Mouse (Mus musculus): ENCODE data around the gene Nup107. TPM values are rescaled to one million over a fixed set of nuclear protein-coding genes. Genes with fewer than 3 reads are reported as not detected.
A peak's percentile ranks its signal among the peaks of the same experiment; 100 is the strongest.
"Not testable (repeated sequence)": the region's sequence is repeated elsewhere in the genome, so short reads cannot be mapped to it uniquely, and the experiment has no call there.

Gene Nup107
- polyA plus RNA-seq, 1 experiment from 2014 or later = 30.0 TPM

GRCm38 (mm10) chr10:117746297-117746883 is 46.1 kb downstream of the Nup107 start, which contains the start of gene Slc35e3:
Gene Slc35e3 (minus strand): TSS chr10:117746365.
- H3K36me3 ChIP-seq (ENCODE audit: control insufficient read depth, insufficient read depth) = peaks cover 20% of the 10 kb centered on the region
- ATAC-seq (ENCODE audit: low read depth) = peak; percentile 99
- H3K4me1 ChIP-seq (ENCODE audit: control insufficient read depth, low read depth, low read length) = peaks cover 7% of the 10 kb centered on the region
- peak within 1 kb of the TSS; percentile 43 for H3K9ac ChIP-seq (ENCODE audit: low read depth, low read length)
- H3K4me2 ChIP-seq (ENCODE audit: low read depth, low read length) = peak within 1 kb of the TSS; percentile 75
- H3K27ac ChIP-seq (ENCODE audit: low read length) = peak within 1 kb of the TSS; percentile 64
- H3K9me3 ChIP-seq (replicated peaks; ENCODE audit: control insufficient read depth, low read length) = no peaks in the 10 kb centered on the region
- 14% methylated on average over 43 of the region's 46 CpGs for WGBS (ENCODE audit: insufficient replicate concordance)
- H3K4me3 ChIP-seq (ENCODE audit: low read depth, low read length) = peak within 1 kb of the TSS; percentile 56
- H3K27me3 ChIP-seq (ENCODE audit: control insufficient read depth, insufficient read depth, low read depth, low read length) = no peaks in the 10 kb centered on the region

GRCm38 (mm10) chr10:117745570-117746296 is 46.8 kb downstream of the Nup107 start:
- WGBS (ENCODE audit: insufficient replicate concordance) = under 1% methylated on average over 14 of the region's 46 CpGs
- peaks cover 13% of the 10 kb centered on the region for H3K36me3 ChIP-seq (ENCODE audit: control insufficient read depth, insufficient read depth)
- ATAC-seq (ENCODE audit: low read depth) = peak; percentile 10
- not testable (repeated sequence) for H3K4me1 ChIP-seq (ENCODE audit: control insufficient read depth, low read depth, low read length); H3K27me3 ChIP-seq (ENCODE audit: control insufficient read depth, insufficient read depth, low read depth, low read length); H3K9me3 ChIP-seq (replicated peaks; ENCODE audit: control insufficient read depth, low read length); H3K27ac ChIP-seq (ENCODE audit: low read length)
- H3K9ac ChIP-seq (ENCODE audit: low read depth, low read length) = peak overlapping the region; percentile 43; the same call in 1 of the 2 replicates
- H3K4me3 ChIP-seq (ENCODE audit: low read depth, low read length) = peak overlapping the region; percentile 56
- peak overlapping the region; percentile 75 for H3K4me2 ChIP-seq (ENCODE audit: low read depth, low read length)

GRCm38 (mm10) chr10:117743917-117744316 is 48.6 kb downstream of the Nup107 start:
- H3K9me3 ChIP-seq (replicated peaks; ENCODE audit: control insufficient read depth, low read length) = no peaks in the 10 kb centered on the region
- no peak for ATAC-seq (ENCODE audit: low read depth)
- H3K4me1 ChIP-seq (ENCODE audit: control insufficient read depth, low read depth, low read length) = peaks cover 7% of the 10 kb centered on the region
- no peaks in the 10 kb centered on the region for H3K27me3 ChIP-seq (ENCODE audit: control insufficient read depth, insufficient read depth, low read depth, low read length)
- no peak overlapping the region for H3K4me3 ChIP-seq (ENCODE audit: low read depth, low read length)
- no peak overlapping the region for H3K27ac ChIP-seq (ENCODE audit: low read length)
- WGBS (ENCODE audit: insufficient replicate concordance) = 66% methylated on average over 4 of the region's 4 CpGs
- H3K9ac ChIP-seq (ENCODE audit: low read depth, low read length) = no peak overlapping the region
- H3K4me2 ChIP-seq (ENCODE audit: low read depth, low read length) = no peak overlapping the region
- peaks cover 1% of the 10 kb centered on the region; the same call in 1 of the 2 replicates for H3K36me3 ChIP-seq (ENCODE audit: control insufficient read depth, insufficient read depth)

- H3K27ac ChIP-seq (ENCODE audit: low read length) = no peak overlapping the region
- no peak overlapping the region for H3K4me2 ChIP-seq (ENCODE audit: low read depth, low read length)
- no peak for ATAC-seq (ENCODE audit: low read depth)
- no peaks in the 10 kb centered on the region for H3K36me3 ChIP-seq (ENCODE audit: control insufficient read depth, insufficient read depth)
- H3K9me3 ChIP-seq (replicated peaks; ENCODE audit: control insufficient read depth, low read length) = no peaks in the 10 kb centered on the region
- H3K4me3 ChIP-seq (ENCODE audit: low read depth, low read length) = no peak overlapping the region
- peaks cover 14% of the 10 kb centered on the region for H3K4me1 ChIP-seq (ENCODE audit: control insufficient read depth, low read depth, low read length)
- 70% methylated on average over 2 of the region's 2 CpGs for WGBS (ENCODE audit: insufficient replicate concordance)
- H3K27me3 ChIP-seq (ENCODE audit: control insufficient read depth, insufficient read depth, low read depth, low read length) = no peaks in the 10 kb centered on the region
- H3K9ac ChIP-seq (ENCODE audit: low read depth, low read length) = no peak overlapping the region
Measured at GRCm38 (mm10) chr10:117743182-117743581, 49.3 kb downstream of the Nup107 start.

- Histone ChIP-seq H3K4me2 (ENCODE audit: low read depth, low read length) (no peak overlapping the region), H3K4me3 (ENCODE audit: low read depth, low read length) (no peak overlapping the region), H3K9ac (ENCODE audit: low read depth, low read length) (no peak overlapping the region), H3K36me3 (ENCODE audit: control insufficient read depth, insufficient read depth) (no peaks in the 10 kb centered on the region), H3K4me1 (ENCODE audit: control insufficient read depth, low read depth, low read length) (peaks cover 13% of the 10 kb centered on the region), H3K27me3 (ENCODE audit: control insufficient read depth, insufficient read depth, low read depth, low read length) (no peaks in the 10 kb centered on the region), H3K27ac (ENCODE audit: low read length) (no peak overlapping the region), H3K9me3 (replicated peaks; ENCODE audit: control insufficient read depth, low read length) (no peaks in the 10 kb centered on the region)
- no peak for ATAC-seq (ENCODE audit: low read depth)
- 69% methylated on average over 4 of the region's 4 CpGs for WGBS (ENCODE audit: insufficient replicate concordance)
Measured at GRCm38 (mm10) chr10:117742618-117743017, 49.9 kb downstream of the Nup107 start.

GRCm38 (mm10) chr10:117741698-117742475 is 50.6 kb downstream of the Nup107 start:
- 74% methylated on average over 15 of the region's 15 CpGs for WGBS (ENCODE audit: insufficient replicate concordance)

GRCm38 (mm10) chr10:117740921-117741320 is 51.6 kb downstream of the Nup107 start:
- peaks cover 13% of the 10 kb centered on the region for H3K4me1 ChIP-seq (ENCODE audit: control insufficient read depth, low read depth, low read length)
- no peak overlapping the region for H3K4me3 ChIP-seq (ENCODE audit: low read depth, low read length)
- no peaks in the 10 kb centered on the region for H3K27me3 ChIP-seq (ENCODE audit: control insufficient read depth, insufficient read depth, low read depth, low read length)
- no peak for ATAC-seq (ENCODE audit: low read depth)
- no peaks in the 10 kb centered on the region for H3K36me3 ChIP-seq (ENCODE audit: control insufficient read depth, insufficient read depth)
- 79% methylated on average over 9 of the region's 9 CpGs for WGBS (ENCODE audit: insufficient replicate concordance)
- no peak overlapping the region for H3K4me2 ChIP-seq (ENCODE audit: low read depth, low read length)
- no peak overlapping the region for H3K27ac ChIP-seq (ENCODE audit: low read length)
- no peaks in the 10 kb centered on the region for H3K9me3 ChIP-seq (replicated peaks; ENCODE audit: control insufficient read depth, low read length)
- no peak overlapping the region for H3K9ac ChIP-seq (ENCODE audit: low read depth, low read length)

More at GRCm38 (mm10) chr10:117741698-117742475, 50.6 kb downstream of the Nup107 start:
- Histone ChIP-seq H3K4me1 (ENCODE audit: control insufficient read depth, low read depth, low read length) (peaks cover 13% of the 10 kb centered on the region), H3K4me2 (ENCODE audit: low read depth, low read length) (no peak overlapping the region), H3K36me3 (ENCODE audit: control insufficient read depth, insufficient read depth) (no peaks in the 10 kb centered on the region), H3K9me3 (replicated peaks; ENCODE audit: control insufficient read depth, low read length) (no peaks in the 10 kb centered on the region), H3K4me3 (ENCODE audit: low read depth, low read length) (no peak overlapping the region), H3K27me3 (ENCODE audit: control insufficient read depth, insufficient read depth, low read depth, low read length) (no peaks in the 10 kb centered on the region), H3K9ac (ENCODE audit: low read depth, low read length) (no peak overlapping the region), H3K27ac (ENCODE audit: low read length) (no peak overlapping the region)
- no peak for ATAC-seq (ENCODE audit: low read depth)

- no peak overlapping the region for H3K4me3 ChIP-seq (ENCODE audit: low read depth, low read length)
- H3K36me3 ChIP-seq (ENCODE audit: control insufficient read depth, insufficient read depth) = no peaks in the 10 kb centered on the region
- no peak overlapping the region for H3K27ac ChIP-seq (ENCODE audit: low read length)
- H3K9me3 ChIP-seq (replicated peaks; ENCODE audit: control insufficient read depth, low read length) = no peaks in the 10 kb centered on the region
- WGBS (ENCODE audit: insufficient replicate concordance) = 81% methylated on average over 10 of the region's 10 CpGs
- no peaks in the 10 kb centered on the region for H3K27me3 ChIP-seq (ENCODE audit: control insufficient read depth, insufficient read depth, low read depth, low read length)
- no peak overlapping the region for H3K9ac ChIP-seq (ENCODE audit: low read depth, low read length)
- no peak overlapping the region for H3K4me2 ChIP-seq (ENCODE audit: low read depth, low read length)
- no peak for ATAC-seq (ENCODE audit: low read depth)
- H3K4me1 ChIP-seq (ENCODE audit: control insufficient read depth, low read depth, low read length) = peaks cover 9% of the 10 kb centered on the region
Measured at GRCm38 (mm10) chr10:117740171-117740570, 52.3 kb downstream of the Nup107 start.

GRCm38 (mm10) chr10:117739648-117739948 is 52.9 kb downstream of the Nup107 start:
- no peaks in the 10 kb centered on the region for H3K36me3 ChIP-seq (ENCODE audit: control insufficient read depth, insufficient read depth)
- no peak overlapping the region for H3K4me2 ChIP-seq (ENCODE audit: low read depth, low read length)

More at GRCm38 (mm10) chr10:117739648-117739948, 52.9 kb downstream of the Nup107 start:
- H3K27me3 ChIP-seq (ENCODE audit: control insufficient read depth, insufficient read depth, low read depth, low read length) = no peaks in the 10 kb centered on the region
- no peak overlapping the region for H3K27ac ChIP-seq (ENCODE audit: low read length)
- ATAC-seq (ENCODE audit: low read depth) = no peak
- no peak overlapping the region for H3K4me3 ChIP-seq (ENCODE audit: low read depth, low read length)
- peaks cover 8% of the 10 kb centered on the region for H3K4me1 ChIP-seq (ENCODE audit: control insufficient read depth, low read depth, low read length)
- WGBS (ENCODE audit: insufficient replicate concordance) = 86% methylated on average over 6 of the region's 6 CpGs
- H3K9me3 ChIP-seq (replicated peaks; ENCODE audit: control insufficient read depth, low read length) = no peaks in the 10 kb centered on the region
- H3K9ac ChIP-seq (ENCODE audit: low read depth, low read length) = no peak overlapping the region

All from liver, embryonic 16.5 days (tissue).